Mouse (Mus musculus): Measurements from ENCODE around the gene Sorl1.

Sorl1 gene

GRCm38 (mm10) chr9:42053591-42054190, 70.4 kb downstream of the Sorl1 start:
- DNase-seq (ENCODE audit: low spot score in 2 of 2) = no peak

GRCm38 (mm10) chr9:42052713-42053356, 71.3 kb downstream of the Sorl1 start:
- no peak for DNase-seq (ENCODE audit: low spot score in 2 of 2)

- no peak for DNase-seq (ENCODE audit: low spot score in 2 of 2)
These were observed 75.6 kb downstream of the Sorl1 start for GRCm38 (mm10) chr9:42048542-42048941.

GRCm38 (mm10) chr9:42047786-42048185, 76.3 kb downstream of the Sorl1 start:
- DNase-seq (ENCODE audit: low spot score in 2 of 2) = no peak

- no peak for DNase-seq (ENCODE audit: low spot score in 2 of 2)
These were observed 77.8 kb downstream of the Sorl1 start for GRCm38 (mm10) chr9:42046248-42046647.

- DNase-seq (ENCODE audit: low spot score in 2 of 2) = no peak
These were observed 79.4 kb downstream of the Sorl1 start for GRCm38 (mm10) chr9:42044651-42045050.

- DNase-seq (ENCODE audit: low spot score in 2 of 2) = no peak
These were observed 80.2 kb downstream of the Sorl1 start for GRCm38 (mm10) chr9:42043934-42044333.

GRCm38 (mm10) chr9:42039000-42039992, 84.8 kb downstream of the Sorl1 start:
- DNase-seq (ENCODE audit: low spot score in 2 of 2) = no peak

- DNase-seq (ENCODE audit: low spot score in 2 of 2) = no peak
These were observed 87.2 kb downstream of the Sorl1 start for GRCm38 (mm10) chr9:42036885-42037284.

GRCm38 (mm10) chr9:42035995-42036394, 88.1 kb downstream of the Sorl1 start:
- DNase-seq (ENCODE audit: low spot score in 2 of 2) = no peak

- DNase-seq (ENCODE audit: low spot score in 2 of 2) = no peak
These were observed 88.8 kb downstream of the Sorl1 start for GRCm38 (mm10) chr9:42035213-42035765.

GRCm38 (mm10) chr9:42034116-42034520, 90.0 kb downstream of the Sorl1 start:
- no peak for DNase-seq (ENCODE audit: low spot score in 2 of 2)

GRCm38 (mm10) chr9:42033291-42034115, 90.6 kb downstream of the Sorl1 start:
- no peak for DNase-seq (ENCODE audit: low spot score in 2 of 2)

- DNase-seq (ENCODE audit: low spot score in 2 of 2) = no peak
These were observed 91.7 kb downstream of the Sorl1 start for GRCm38 (mm10) chr9:42032419-42032818.

GRCm38 (mm10) chr9:42028807-42029206, 95.3 kb downstream of the Sorl1 start:
- DNase-seq (ENCODE audit: low spot score in 2 of 2) = no peak

- no peak for DNase-seq (ENCODE audit: low spot score in 2 of 2)
These were observed 99.8 kb downstream of the Sorl1 start for GRCm38 (mm10) chr9:42024257-42024656.

GRCm38 (mm10) chr9:42023383-42023782, 100.7 kb downstream of the Sorl1 start:
- no peak for DNase-seq (ENCODE audit: low spot score in 2 of 2)

GRCm38 (mm10) chr9:42022318-42022717, 101.8 kb downstream of the Sorl1 start:
- no peak for DNase-seq (ENCODE audit: low spot score in 2 of 2)

GRCm38 (mm10) chr9:42019308-42020031, 104.6 kb downstream of the Sorl1 start:
- no peak for DNase-seq (ENCODE audit: low spot score in 2 of 2)

- no peak for DNase-seq (ENCODE audit: low spot score in 2 of 2)
These were observed 115.6 kb downstream of the Sorl1 start for GRCm38 (mm10) chr9:42008501-42008900.

GRCm38 (mm10) chr9:42005101-42005500, 119.0 kb downstream of the Sorl1 start:
- DNase-seq (ENCODE audit: low spot score in 2 of 2) = no peak

Measured in frontal cortex, postnatal 25 days (tissue).